Mouse (Mus musculus) testis, adult 2 months (tissue): ENCODE results near the gene 4933415A04Rik. TPM values are rescaled to one million over a fixed set of nuclear protein-coding genes. Genes with fewer than 3 reads are reported as not detected.

ENCODE experiments used
- H3K27ac ChIP-seq: fragments of 200-500 bp; 2 replicates; pipeline ENCODE4 v1.5.1; 2012; ENCODE audit warnings: low read depth, low read length; ENCODE audit not compliant: control insufficient read depth, insufficient read depth
- H3K27me3 ChIP-seq: fragments of 200-500 bp; 2 replicates; pipeline ENCODE4 v1.6.1; 2012; ENCODE audit warnings: mild to moderate bottlenecking, low read length, moderate library complexity; ENCODE audit not compliant: control insufficient read depth, insufficient read depth
- H3K36me3 ChIP-seq: fragments of 200-500 bp; 2 replicates; pipeline ENCODE4 v1.6.1; 2012; ENCODE audit warnings: mild to moderate bottlenecking, low read length; ENCODE audit not compliant: control insufficient read depth, insufficient read depth
- H3K4me1 ChIP-seq: fragments of 200-500 bp; 2 replicates; pipeline ENCODE4 v1.6.1; 2012; ENCODE audit warnings: low read length; ENCODE audit not compliant: control insufficient read depth, insufficient read depth
- H3K4me3 ChIP-seq: fragments of 200-500 bp; 2 replicates; pipeline ENCODE4 v1.5.1; 2012; ENCODE audit warnings: low read depth, mild to moderate bottlenecking, low read length, moderate library complexity, mixed read lengths; ENCODE audit not compliant: control insufficient read depth
- CTCF ChIP-seq: fragments of 200-500 bp; IDR thresholded peaks from 2 replicates; pipeline ENCODE4 v1.5.1; 2012; ENCODE audit warnings: low read depth, mild to moderate bottlenecking, inconsistent platforms, low read length, moderate library complexity; ENCODE audit not compliant: control insufficient read depth, insufficient read depth, insufficient replicate concordance
- POLR2A ChIP-seq: fragments of 200-500 bp; IDR thresholded peaks from 2 replicates; pipeline ENCODE4 v1.6.1; 2012; ENCODE audit warnings: low read depth, mild to moderate bottlenecking, inconsistent platforms, low read length, moderate library complexity; ENCODE audit not compliant: control insufficient read depth
- polyA plus RNA-seq: library from polyadenylated mRNA; depleted of rRNA; stranded (reverse); fragments of >200 nt; gene quantifications from 2 replicates; pipeline ENCODE4 v1.2.3, GENCODE M21; 2012

Gene 4933415A04Rik
- polyA plus RNA-seq, 1 experiment = 0.28 TPM

- Histone ChIP-seq H3K27me3 (no peaks in the 10 kb centered on the region), H3K27ac (no peak overlapping the region), H3K4me1 (no peaks in the 10 kb centered on the region), H3K4me3 (no peak overlapping the region), H3K36me3 (no peaks in the 10 kb centered on the region)
- TF ChIP-seq CTCF (no peak), POLR2A (no peak)
Observed at GRCm38 (mm10) chr11:43563654-43564244, 23.1 kb upstream of the 4933415A04Rik start.

GRCm38 (mm10) chr11:43565414-43565813 lies 21.4 kb upstream of the 4933415A04Rik start:
- Histone ChIP-seq H3K4me3 (no peak overlapping the region), H3K27ac (no peak overlapping the region), H3K4me1 (no peaks in the 10 kb centered on the region), H3K27me3 (no peaks in the 10 kb centered on the region), H3K36me3 (no peaks in the 10 kb centered on the region)
- TF ChIP-seq POLR2A (no peak), CTCF (no peak)

GRCm38 (mm10) chr11:43565852-43566251 lies 21.0 kb upstream of the 4933415A04Rik start:
- no peaks in the 10 kb centered on the region for H3K36me3 ChIP-seq
- H3K4me1 ChIP-seq = no peaks in the 10 kb centered on the region
- no peak overlapping the region for H3K27ac ChIP-seq
- no peak for TF ChIP-seq CTCF
- no peak for TF ChIP-seq POLR2A
- no peaks in the 10 kb centered on the region for H3K27me3 ChIP-seq
- H3K4me3 ChIP-seq = no peak overlapping the region

GRCm38 (mm10) chr11:43566696-43567095 lies 20.1 kb upstream of the 4933415A04Rik start:
- Histone ChIP-seq H3K27ac (no peak overlapping the region), H3K36me3 (no peaks in the 10 kb centered on the region), H3K27me3 (no peaks in the 10 kb centered on the region), H3K4me3 (no peak overlapping the region), H3K4me1 (no peaks in the 10 kb centered on the region)
- TF ChIP-seq CTCF (no peak), POLR2A (no peak)

- Histone ChIP-seq H3K36me3 (no peaks in the 10 kb centered on the region), H3K27ac (no peak overlapping the region), H3K4me1 (no peaks in the 10 kb centered on the region), H3K4me3 (no peak overlapping the region), H3K27me3 (no peaks in the 10 kb centered on the region)
- peak; percentile 56; the same call in 1 of the 2 replicates for TF ChIP-seq CTCF
- TF ChIP-seq POLR2A = no peak
Observed at GRCm38 (mm10) chr11:43568263-43568662, 18.6 kb upstream of the 4933415A04Rik start.

- Histone ChIP-seq H3K27ac (no peak overlapping the region), H3K4me3 (no peak overlapping the region), H3K27me3 (no peaks in the 10 kb centered on the region), H3K4me1 (no peaks in the 10 kb centered on the region), H3K36me3 (no peaks in the 10 kb centered on the region)
- TF ChIP-seq CTCF = no peak
- no peak for TF ChIP-seq POLR2A
Observed at GRCm38 (mm10) chr11:43569188-43569587, 17.7 kb upstream of the 4933415A04Rik start.

- Histone ChIP-seq H3K27ac (no peak overlapping the region), H3K27me3 (no peaks in the 10 kb centered on the region), H3K36me3 (no peaks in the 10 kb centered on the region), H3K4me1 (no peaks in the 10 kb centered on the region), H3K4me3 (no peak overlapping the region)
- TF ChIP-seq POLR2A = no peak
- no peak for TF ChIP-seq CTCF
Observed at GRCm38 (mm10) chr11:43569595-43569994, 17.2 kb upstream of the 4933415A04Rik start.

- no peaks in the 10 kb centered on the region for H3K36me3 ChIP-seq
- no peak overlapping the region for H3K4me3 ChIP-seq
- H3K4me1 ChIP-seq = no peaks in the 10 kb centered on the region
- no peak overlapping the region for H3K27ac ChIP-seq
- no peak for TF ChIP-seq POLR2A
- TF ChIP-seq CTCF = no peak
- no peaks in the 10 kb centered on the region for H3K27me3 ChIP-seq
Observed at GRCm38 (mm10) chr11:43575061-43575375, 11.8 kb upstream of the 4933415A04Rik start.
